Mouse (Mus musculus) CH12.LX (cell line): ENCODE measurements around the gene Pde4d. TPM values are rescaled to one million over a fixed set of nuclear protein-coding genes. Genes with fewer than 3 reads are reported as not detected.

Experiments
- DNase-seq: peaks from one replicate; pipeline ENCODE4 v3.0.0-alpha.2; 2013; ENCODE audit errors: extremely low read depth
- H3K27ac ChIP-seq: 2 replicates; pipeline ENCODE4 v1.5.1; 2012; ENCODE audit warnings: low read depth, mild to moderate bottlenecking, control low read depth, moderate library complexity; ENCODE audit not compliant: insufficient read depth
- H3K27me3 ChIP-seq: replicated peaks from 2 replicates; pipeline ENCODE3; 2012; ENCODE audit warnings: inconsistent platforms
- H3K36me3 ChIP-seq, 2 experiments: replicated peaks in 1 of 2; 2 replicates each; pipeline versions ENCODE3 to v1.6.1; 2012; ENCODE audit warnings: inconsistent platforms in 1 of 2, low read length in 1 of 2, mild to moderate bottlenecking in 1 of 2, mixed read lengths in 1 of 2, moderate library complexity in 1 of 2; ENCODE audit not compliant: control insufficient read depth in 1 of 2, insufficient read depth in 1 of 2
- H3K4me1 ChIP-seq, 2 experiments: 2 replicates each; pipeline ENCODE4 v1.6.1; 2012; ENCODE audit warnings: inconsistent platforms in 1 of 2, moderate library complexity in 1 of 2; ENCODE audit not compliant: insufficient read depth in 2 of 2, control insufficient read depth in 1 of 2
- H3K4me2 ChIP-seq: 2 replicates; pipeline ENCODE4 v1.6.1; 2012; ENCODE audit warnings: low read depth, mild to moderate bottlenecking, control low read depth; ENCODE audit not compliant: poor library complexity, insufficient read depth, severe bottlenecking
- H3K4me3 ChIP-seq, 3 experiments: fragments of 150-350 bp in 1 of 3; sonication (generic) in 1 of 3; replicated peaks in 1 of 3; 2 replicates each; pipeline versions ENCODE3 to v1.5.1; 2011 to 2012; ENCODE audit warnings: low read depth in 2 of 3, low read length in 2 of 3, mild to moderate bottlenecking in 2 of 3, moderate library complexity in 2 of 3, control low read depth in 1 of 3, improper control_type of control experiment in 1 of 3, inconsistent platforms in 1 of 3, mixed read lengths in 1 of 3; ENCODE audit not compliant: poor library complexity in 1 of 3
- H3K79me2 ChIP-seq: replicated peaks from 2 replicates; pipeline ENCODE4 v1.6.1; 2012; ENCODE audit warnings: mild to moderate bottlenecking, moderate library complexity; ENCODE audit not compliant: control insufficient read depth, poor library complexity, insufficient read depth, severe bottlenecking; ENCODE audit errors: extremely low read depth
- H3K9ac ChIP-seq: 2 replicates; pipeline ENCODE4 v1.6.1; 2012; ENCODE audit warnings: low read depth, mild to moderate bottlenecking, control low read depth, moderate library complexity; ENCODE audit not compliant: insufficient read depth
- H3K9me3 ChIP-seq: replicated peaks from 2 replicates; pipeline ENCODE3; 2012; ENCODE audit warnings: low read length, inconsistent platforms, mixed read lengths
- BHLHE40 ChIP-seq: IDR thresholded peaks from 2 replicates; pipeline ENCODE4 v1.6.1; 2011; ENCODE audit warnings: mild to moderate bottlenecking, low read depth, low read length, improper control_type of control experiment
- CHD1 ChIP-seq: IDR thresholded peaks from 2 replicates; pipeline ENCODE4 v1.6.1; 2012; ENCODE audit warnings: low read depth, low read length, improper control_type of control experiment, inconsistent platforms
- CHD2 ChIP-seq: IDR thresholded peaks from 2 replicates; pipeline ENCODE4 v1.6.1; 2011; ENCODE audit warnings: low read length, improper control_type of control experiment
- EP300 ChIP-seq: IDR thresholded peaks from 2 replicates; pipeline ENCODE4 v1.6.1; 2011; ENCODE audit warnings: low read length, improper control_type of control experiment
- GABPA ChIP-seq: IDR thresholded peaks from 2 replicates; pipeline ENCODE4 v1.6.1; 2012; ENCODE audit warnings: low read depth, low read length, improper control_type of control experiment, inconsistent platforms; ENCODE audit not compliant: insufficient replicate concordance
- HCFC1 ChIP-seq: IDR thresholded peaks from 2 replicates; pipeline ENCODE4 v1.6.1; 2012; ENCODE audit warnings: low read depth, mild to moderate bottlenecking, inconsistent platforms, low read length, improper control_type of control experiment
- IRF4 ChIP-seq: IDR thresholded peaks from 2 replicates; pipeline ENCODE4 v1.6.1; 2014; ENCODE audit warnings: low read depth, mild to moderate bottlenecking, inconsistent platforms, low read length, improper control_type of control experiment
- MAFK ChIP-seq: IDR thresholded peaks from 2 replicates; pipeline ENCODE4 v1.6.1; 2011; ENCODE audit warnings: low read length, improper control_type of control experiment; ENCODE audit not compliant: insufficient replicate concordance
- MAX ChIP-seq: IDR thresholded peaks from 2 replicates; pipeline ENCODE4 v1.6.1; 2011; ENCODE audit warnings: low read length, improper control_type of control experiment
- MAZ ChIP-seq: IDR thresholded peaks from 2 replicates; pipeline ENCODE4 v1.6.1; 2012; ENCODE audit warnings: low read depth, mild to moderate bottlenecking, inconsistent platforms, low read length, improper control_type of control experiment, moderate library complexity
- MEF2A ChIP-seq: IDR thresholded peaks from 2 replicates; pipeline ENCODE4 v1.6.1; 2014; ENCODE audit warnings: low read depth, mild to moderate bottlenecking, inconsistent platforms, low read length, improper control_type of control experiment, borderline replicate concordance
- MXI1 ChIP-seq: IDR thresholded peaks from 2 replicates; pipeline ENCODE4 v1.6.1; 2011; ENCODE audit warnings: mild to moderate bottlenecking, low read depth, low read length, improper control_type of control experiment
- MYC ChIP-seq: IDR thresholded peaks from 2 replicates; pipeline ENCODE4 v1.6.1; 2011; ENCODE audit warnings: low read depth, mild to moderate bottlenecking, improper control_type of control experiment, low read length
- NELFE ChIP-seq: IDR thresholded peaks from 2 replicates; pipeline ENCODE4 v1.6.1; 2011; ENCODE audit warnings: low read depth, low read length, improper control_type of control experiment
- PAX5 ChIP-seq: IDR thresholded peaks from 2 replicates; pipeline ENCODE4 v1.6.1; 2012; ENCODE audit warnings: low read length, inconsistent platforms, mixed read lengths
- POLR2AphosphoS2 ChIP-seq: IDR thresholded peaks from 2 replicates; pipeline ENCODE4 v1.6.1; 2011; ENCODE audit warnings: low read depth, low read length, improper control_type of control experiment
- RAD21 ChIP-seq: IDR thresholded peaks from 2 replicates; pipeline ENCODE4 v1.6.1; 2011; ENCODE audit warnings: low read depth, mild to moderate bottlenecking, low read length, improper control_type of control experiment, moderate library complexity
- RCOR1 ChIP-seq: conservative IDR thresholded peaks from 2 replicates; pipeline ENCODE4 v1.6.1; 2012; ENCODE audit warnings: low read depth, mild to moderate bottlenecking, inconsistent platforms, low read length, improper control_type of control experiment
- SIN3A ChIP-seq: IDR thresholded peaks from 2 replicates; pipeline ENCODE4 v1.6.1; 2012; ENCODE audit warnings: low read length, improper control_type of control experiment, inconsistent platforms
- SMC3 ChIP-seq: IDR thresholded peaks from 2 replicates; pipeline ENCODE4 v1.6.1; 2011; ENCODE audit warnings: low read depth, low read length, improper control_type of control experiment
- TBP ChIP-seq: conservative IDR thresholded peaks from 2 replicates; pipeline ENCODE4 v1.6.1; 2011; ENCODE audit warnings: low read depth, low read length, improper control_type of control experiment
- TCF12 ChIP-seq: IDR thresholded peaks from 2 replicates; pipeline ENCODE4 v1.6.1; 2014; ENCODE audit warnings: low read depth, mild to moderate bottlenecking, inconsistent platforms, low read length, improper control_type of control experiment
- UBTF ChIP-seq: IDR thresholded peaks from 2 replicates; pipeline ENCODE4 v1.6.1; 2012; ENCODE audit warnings: low read depth, mild to moderate bottlenecking, inconsistent platforms, low read length, improper control_type of control experiment, moderate library complexity
- USF2 ChIP-seq: conservative IDR thresholded peaks from 2 replicates; pipeline ENCODE4 v1.6.1; 2011; ENCODE audit warnings: low read depth, low read length, improper control_type of control experiment
- ZC3H11A ChIP-seq: IDR thresholded peaks from 2 replicates; pipeline ENCODE4 v1.6.1; 2012; ENCODE audit warnings: low read depth, mild to moderate bottlenecking, inconsistent platforms, low read length, improper control_type of control experiment
- ZMIZ1 ChIP-seq: IDR thresholded peaks from 2 replicates; pipeline ENCODE4 v1.6.1; 2012; ENCODE audit warnings: low read depth, mild to moderate bottlenecking, inconsistent platforms, low read length, improper control_type of control experiment
- dilution Hi-C: fragments of 300-500 bp; cut with MboI; formaldehyde crosslinking; loops from 2 replicates; pipeline ENCODE4 v1.14.3; 2020; ENCODE audit warnings: low sequenced_read_pairs; ENCODE audit not compliant: extremely low pct_unique_long_range_greater_than_20kb, extremely low pct_ligation_motif_present
- in situ Hi-C: fragments of 300-500 bp; cut with MboI; formaldehyde crosslinking; loops from 3 replicates; pipeline ENCODE4 v1.14.3; 2019; ENCODE audit warnings: low sequenced_read_pairs, low pct_ligation_motif_present, low pct_unique_long_range_greater_than_20kb, mixed read lengths
- polyA plus RNA-seq: library from polyadenylated mRNA; unstranded; fragments of >175 nt; gene quantifications from 2 replicates; pipeline ENCODE4 v1.2.1, GENCODE M21; 2012; ENCODE audit warnings: low read depth; ENCODE audit not compliant: insufficient read length
- total RNA-seq, 2 experiments: library from RNA; depleted of rRNA; stranded (reverse); fragments of 300-350 nt in 1 of 2; fragments of >200 nt in 1 of 2; gene quantifications; 2 replicates each; pipeline ENCODE4 v1.2.3; 2012 to 2014

The Pde4d gene
- total and polyA plus RNA-seq, 3 experiments = not detected

DNA sequence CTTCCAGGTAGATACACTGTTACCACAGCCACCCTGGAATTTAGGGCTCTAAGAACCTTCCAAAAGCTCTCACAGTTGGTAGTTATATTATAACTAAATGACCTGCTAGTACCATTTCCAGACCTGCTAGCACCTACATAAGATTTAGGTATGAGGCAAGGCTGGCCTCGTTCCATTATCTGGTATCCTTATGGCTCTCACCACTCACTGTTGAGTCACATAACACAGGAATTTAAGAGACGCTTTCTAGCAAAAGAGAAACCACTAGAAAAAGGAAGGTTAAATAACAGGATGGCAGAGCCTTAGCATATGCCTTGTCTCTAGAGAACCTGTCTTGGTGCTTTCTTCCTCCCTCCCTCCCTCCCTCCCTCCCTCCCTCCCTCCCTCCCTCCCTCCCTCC, 910.2 kb downstream of the Pde4d start:
- dilution Hi-C loops = no loop called here
- Histone ChIP-seq H3K9me3 (peaks cover 4% of the 10 kb centered on the region), H3K4me3 (no peak overlapping the region), H3K4me1 (no peaks in the 10 kb centered on the region), H3K36me3 (no peaks in the 10 kb centered on the region)
- TF ChIP-seq BHLHE40 (no peak), ZMIZ1 (no peak), RAD21 (no peak), CHD2 (no peak), ZC3H11A (no peak), IRF4 (no peak), USF2 (no peak), SIN3A (no peak), CHD1 (no peak), MXI1 (no peak), POLR2AphosphoS2 (no peak), TBP (no peak), EP300 (no peak), SMC3 (no peak), RCOR1 (no peak), MAX (no peak), TCF12 (no peak), PAX5 (no peak), MEF2A (no peak), NELFE (no peak)
- TF ChIP-seq, all 38 proteins: peak for 0
- Histone ChIP-seq H3K27me3 (no peaks in the 10 kb centered on the region), H3K79me2 (no peaks in the 10 kb centered on the region), H3K27ac (no peak overlapping the region), H3K9ac (no peak overlapping the region), H3K4me2 (no peak overlapping the region)
- in situ Hi-C loops = no loop called here
- no peak for DNase-seq

DNA sequence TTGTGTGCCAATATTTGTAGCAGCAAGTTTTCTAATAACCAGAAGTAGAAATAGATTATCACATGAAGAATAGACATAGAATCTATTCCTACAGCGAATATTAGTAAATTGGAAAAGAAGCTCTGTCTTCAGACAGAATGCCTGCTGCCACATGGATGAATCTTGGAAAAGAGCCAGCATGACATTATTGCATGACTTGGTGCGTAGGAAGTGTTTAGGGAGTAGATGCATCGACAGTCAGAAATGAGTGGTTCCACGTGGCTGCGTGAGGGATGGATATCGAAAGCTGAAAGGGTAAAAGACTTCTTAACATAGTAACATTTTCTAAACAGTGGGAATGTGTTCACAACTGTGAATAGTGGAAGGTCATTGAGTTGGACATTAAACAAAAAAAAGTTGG, 912.6 kb downstream of the Pde4d start:
- no peaks in the 10 kb centered on the region for H3K36me3 ChIP-seq
- no peaks in the 10 kb centered on the region for H3K4me1 ChIP-seq
- DNase-seq = no peak
- in situ Hi-C loops = no loop called here
- H3K9me3 ChIP-seq = peaks cover 4% of the 10 kb centered on the region
- no peak overlapping the region for H3K4me3 ChIP-seq
- no peak overlapping the region for H3K9ac ChIP-seq
- H3K27me3 ChIP-seq = no peaks in the 10 kb centered on the region
- no peaks in the 10 kb centered on the region for H3K79me2 ChIP-seq
- H3K4me2 ChIP-seq = no peak overlapping the region
- no peak overlapping the region for H3K27ac ChIP-seq
- TF ChIP-seq MAX (no peak), RAD21 (no peak), UBTF (no peak), HCFC1 (no peak), TCF12 (no peak), GABPA (no peak), MAFK (no peak), ZC3H11A (no peak), MEF2A (no peak), MAZ (no peak), MYC (no peak), MXI1 (no peak)
- TF ChIP-seq, all 38 proteins: peak for 0
- dilution Hi-C loops = no loop called here
